In genomic region chr11:54002761-54003717, GRCm38 (mm10) we compare ENCODE assay signal across 8 mouse cellular contexts. TPM values are rescaled to one million over a fixed set of nuclear protein-coding genes. Genes with fewer than 3 reads are reported as not detected.
DNase-seq lines count a peak whose midpoint lies in the region; ATAC-seq and TF ChIP-seq lines count a peak whose summit lies in the region.
"Not testable (repeated sequence)": the region's sequence is repeated elsewhere in the genome, so short reads cannot be mapped to it uniquely, and the experiment has no call there.

No protein-coding gene starts in this region.

- DNase-seq in Muller cell, postnatal 12 days (ENCODE audit: inconsistent ontology term), result peak; percentile 76
- DNase-seq in cerebellum, adult 2 months, result peak; percentile 73 to 85
- DNase-seq in forebrain, embryonic 14.5 days (ENCODE audit: low spot score), result peak; percentile 88
- DNase-seq in layer of hippocampus, adult 8-10 months (ENCODE audit: low spot score in 2 of 2), result peak; percentile 38 to 46
- DNase-seq in thymus, postnatal 0 days (ENCODE audit: low spot score), result peak; percentile 54

- not testable (repeated sequence) for H3K27me3 ChIP-seq in cerebellum, adult 2 months (ENCODE audit: control insufficient read depth, insufficient read depth, low read length); forebrain, embryonic 14.5 days (replicated peaks; ENCODE audit: control insufficient read depth, insufficient read depth, low read length); hindbrain, embryonic 13.5 days; lung, embryonic 15.5 days

- peak overlapping the region; percentile 37; the same call in 1 of the 2 replicates for H3K27ac ChIP-seq in cerebellum, adult 2 months (ENCODE audit: insufficient read depth, low read length)
- H3K27ac ChIP-seq in forebrain, embryonic 14.5 days (ENCODE audit: low read depth, low read length); hindbrain, embryonic 13.5 days; lung, embryonic 15.5 days; olfactory bulb, adult 2 months (ENCODE audit: insufficient read depth, low read depth, low read length): not testable (repeated sequence)

- H3K4me2 ChIP-seq in forebrain, embryonic 14.5 days (ENCODE audit: low read length); hindbrain, embryonic 13.5 days; lung, embryonic 15.5 days: not testable (repeated sequence)

- H3K4me1 ChIP-seq in cerebellum, adult 2 months (ENCODE audit: control insufficient read depth, insufficient read depth, low read length), result peaks cover 51% of the 10 kb centered on the region
- not testable (repeated sequence) for H3K4me1 ChIP-seq in forebrain, embryonic 14.5 days (ENCODE audit: control insufficient read depth, insufficient read depth, low read length); hindbrain, embryonic 13.5 days (replicated peaks); lung, embryonic 15.5 days; olfactory bulb, adult 2 months (ENCODE audit: control insufficient read depth, insufficient read depth, low read length)

- H3K4me3 ChIP-seq in cerebellum, adult 2 months (replicated peaks; ENCODE audit: insufficient read depth, low read depth, low read length); forebrain, embryonic 14.5 days (ENCODE audit: low read depth, low read length); hindbrain, embryonic 13.5 days; lung, embryonic 15.5 days; olfactory bulb, adult 2 months (ENCODE audit: insufficient read depth, low read depth, low read length): not testable (repeated sequence)

- ATAC-seq in forebrain, embryonic 14.5 days, result peak; percentile 80
- peak; percentile 52 for ATAC-seq in hindbrain, embryonic 13.5 days (ENCODE audit: low FRiP score)
- 0 out of 2 replicates have a peak, but pooled peaks have one; percentile 44 for ATAC-seq in lung, embryonic 15.5 days (ENCODE audit: borderline replicate concordance, extremely low read depth, low FRiP score, low TSS enrichment)

- TF ChIP-seq POLR2A in cerebellum, adult 2 months (IDR thresholded peaks at IDR 0.05; ENCODE audit: borderline replicate concordance, insufficient read depth, low read length); olfactory bulb, adult 2 months (IDR thresholded peaks at IDR 0.05; ENCODE audit: insufficient read depth, low read depth, low read length): not testable (repeated sequence)

- TF ChIP-seq CTCF in cerebellum, adult 2 months (IDR thresholded peaks at IDR 0.05; ENCODE audit: borderline replicate concordance, insufficient read depth, low read depth, low read length), result peak; percentile 88
- TF ChIP-seq CTCF in olfactory bulb, adult 2 months (IDR thresholded peaks at IDR 0.05; ENCODE audit: insufficient read depth, low read depth, low read length), result 0 out of 2 replicates have a peak, but pooled peaks have one; percentile 15

- 23% methylated on average over 12 of the region's 12 CpGs for WGBS in cerebellum, adult 2 months
- WGBS in forebrain, embryonic 14.5 days, result 45% methylated on average over 12 of the region's 12 CpGs
- 50% methylated on average over 12 of the region's 12 CpGs for WGBS in hindbrain, embryonic 13.5 days
- WGBS in lung, embryonic 15.5 days, result 32% methylated on average over 12 of the region's 12 CpGs
- WGBS in olfactory bulb, adult 2 months, result 46% methylated on average over 12 of the region's 12 CpGs

- H3K36me3 ChIP-seq in forebrain, embryonic 14.5 days (ENCODE audit: control insufficient read depth, insufficient read depth, low read length); hindbrain, embryonic 13.5 days; lung, embryonic 15.5 days: not testable (repeated sequence)

- H3K9ac ChIP-seq in forebrain, embryonic 14.5 days (ENCODE audit: low read length); hindbrain, embryonic 13.5 days; lung, embryonic 15.5 days: not testable (repeated sequence)

- not testable (repeated sequence) for H3K9me3 ChIP-seq in forebrain, embryonic 14.5 days (replicated peaks; ENCODE audit: control insufficient read depth, low read length); hindbrain, embryonic 13.5 days; lung, embryonic 15.5 days

RNA-seq across cellular contexts. Expression of gene Slc22a21, which starts 22.9 kb away (rescaled TPM):
- 2.4 and 2.7 TPM in 2 replicates for polyA plus RNA-seq in cerebellum, adult 2 months (2012; rRNA removed)
- 1.2 and 2.0 TPM in 2 replicates for polyA plus RNA-seq in forebrain, embryonic 14.5 days (2014; fragmentation: Nextera tagmentation; extraction: Ambion mirVana)
- 1.8 and 2.7 TPM in 2 replicates for polyA plus RNA-seq in hindbrain, embryonic 13.5 days (2015; fragmentation: Nextera tagmentation; extraction: Ambion mirVana)
- total RNA-seq in layer of hippocampus, adult 8-10 months (2022), result 1 to 10 TPM; 1.1 to 2.4 (median 1.5) TPM
- polyA plus RNA-seq in lung, embryonic 15.5 days (2015; fragmentation: Nextera tagmentation; extraction: Ambion mirVana), result 5.4 and 5.9 TPM in 2 replicates
- polyA plus RNA-seq in olfactory bulb, adult 2 months (2012; ENCODE audit: insufficient read depth, insufficient read length, low replicate concordance, missing spikeins), result not detected in 2 replicates
- polyA plus RNA-seq in thymus, postnatal 0 days (2015; fragmentation: Nextera tagmentation; extraction: Ambion mirVana), result 0.90 and 1.1 TPM in 2 replicates

RNA-seq across cellular contexts. Expression of gene Slc22a4, which starts 24.9 kb away (rescaled TPM):
- 53.6 and 61.9 TPM in 2 replicates for polyA plus RNA-seq in cerebellum, adult 2 months (2012; rRNA removed)
- 1.1 TPM in 2 replicates for polyA plus RNA-seq in forebrain, embryonic 14.5 days (2014; fragmentation: Nextera tagmentation; extraction: Ambion mirVana)
- 1.8 and 2.1 TPM in 2 replicates for polyA plus RNA-seq in hindbrain, embryonic 13.5 days (2015; fragmentation: Nextera tagmentation; extraction: Ambion mirVana)
- total RNA-seq in layer of hippocampus, adult 8-10 months (2022), result 10 to 100 TPM in 1 of 4 experiments, 1 to 10 TPM in 3; 7.8 to 14.1 (median 8.4) TPM
- 0.51 and 0.88 TPM in 2 replicates for polyA plus RNA-seq in lung, embryonic 15.5 days (2015; fragmentation: Nextera tagmentation; extraction: Ambion mirVana)
- not detected in 2 replicates for polyA plus RNA-seq in olfactory bulb, adult 2 months (2012; ENCODE audit: insufficient read depth, insufficient read length, low replicate concordance, missing spikeins)
- polyA plus RNA-seq in thymus, postnatal 0 days (2015; fragmentation: Nextera tagmentation; extraction: Ambion mirVana), result 0.46 and 0.54 TPM in 2 replicates

Comparison
In these comparisons a context has a peak if more than half of its experiments do, and no peak if none do; other contexts are left out.
1. RNA of gene Slc22a4, which starts 24.9 kb away (polyA plus RNA-seq): 53.6 to 61.9 TPM in cerebellum, adult 2 months; 1.8 to 2.1 TPM in hindbrain, embryonic 13.5 days, 1.1 TPM in forebrain, embryonic 14.5 days, 0.51 to 0.88 TPM in lung, embryonic 15.5 days, 0.46 to 0.54 TPM in thymus, postnatal 0 days and not detected in olfactory bulb, adult 2 months; every median in the first group is over 10 times any median in the second.
2. Peak in every context shown above with its lines, with median percentiles within 50 percentile points of each other: DNase-seq and ATAC-seq.